Mouse (Mus musculus) leukemia stem cell, adult 10-12 weeks (primary cell): ENCODE measurements around the gene Kat5. TPM values are rescaled to one million over a fixed set of nuclear protein-coding genes. Genes with fewer than 3 reads are reported as not detected.

Experiments used
- polyA plus RNA-seq: library from polyadenylated mRNA; stranded (reverse); fragments of >175 nt; gene quantifications from 2 replicates; pipeline ENCODE4 v1.2.3, GENCODE M21; 2012; ENCODE audit warnings: low replicate concordance

Gene Kat5
- 46.4 and 73.1 TPM in 2 replicates for polyA plus RNA-seq

GRCm38 (mm10) chr19:5609547-5610404, at the start of gene Kat5:
Kat5 (minus strand) TSS chr19:5610237.

GRCm38 (mm10) chr19:5637069-5638047, 27.3 kb upstream of the Kat5 start, which contains the start of gene Rela:
Rela (plus strand) TSS chr19:5637483.

GRCm38 (mm10) chr19:5601752-5602541, 8.1 kb downstream of the Kat5 start, which contains the start of gene Rnaseh2c:
Rnaseh2c (plus strand) TSS chr19:5601873.

GRCm38 (mm10) chr19:5567534-5568469, 42.2 kb downstream of the Kat5 start, which contains the start of gene Ap5b1:
Ap5b1 (plus strand) TSS chr19:5568025.

GRCm38 (mm10) chr19:5560457-5561041, 49.5 kb downstream of the Kat5 start, which contains the start of gene Ovol1:
Ovol1 (minus strand) TSS chr19:5560646.

Other genes with a start within 250 kb of the Kat5 start
- 27.6 and 41.9 TPM in 2 replicates for gene Eif1ad, start 243.5 kb downstream of the Kat5 start, polyA plus RNA-seq
- 57.6 and 104 TPM in 2 replicates for gene Banf1, start 243.1 kb downstream of the Kat5 start, polyA plus RNA-seq
- 72.0 and 110 TPM in 2 replicates for gene Sart1, start 221.5 kb downstream of the Kat5 start, polyA plus RNA-seq
- gene Tsga10ip, start 207.7 kb downstream of the Kat5 start, polyA plus RNA-seq: not detected in 2 replicates
- gene Drap1, start 185.3 kb downstream of the Kat5 start, polyA plus RNA-seq: 179 and 311 TPM in 2 replicates
- 69.5 and 77.3 TPM in 2 replicates for gene AI837181, start 185.1 kb downstream of the Kat5 start, polyA plus RNA-seq
- 22.9 and 39.9 TPM in 2 replicates for gene Fosl1, start 162.7 kb downstream of the Kat5 start, polyA plus RNA-seq
- 11.4 and 13.8 TPM in 2 replicates for gene Ccdc85b, start 152.3 kb downstream of the Kat5 start, polyA plus RNA-seq
- gene Fibp, start 149.6 kb downstream of the Kat5 start, polyA plus RNA-seq: 11.1 and 197 TPM in 2 replicates
- 0.34 and 1.2 TPM in 2 replicates for gene Ctsw, start 141.7 kb downstream of the Kat5 start, polyA plus RNA-seq
- 0.91 and 1.5 TPM in 2 replicates for gene Efemp2, start 136.3 kb downstream of the Kat5 start, polyA plus RNA-seq
- gene Mus81, start 121.8 kb downstream of the Kat5 start, polyA plus RNA-seq: 58.4 and 60.0 TPM in 2 replicates
- 2,530 and 3,476 TPM in 2 replicates for gene Cfl1, start 119.8 kb downstream of the Kat5 start, polyA plus RNA-seq
- gene 1700020D05Rik, start 106.5 kb downstream of the Kat5 start, polyA plus RNA-seq: 0.35 and 0.47 TPM in 2 replicates
- 4.1 and 8.2 TPM in 2 replicates for gene Snx32, start 99.7 kb downstream of the Kat5 start, polyA plus RNA-seq
- gene Ovol1, start 49.6 kb downstream of the Kat5 start, polyA plus RNA-seq: not detected in 2 replicates
- 16.9 and 32.7 TPM in 2 replicates for gene Ap5b1, start 42.2 kb downstream of the Kat5 start, polyA plus RNA-seq
- 248 and 435 TPM in 2 replicates for gene Rnaseh2c, start 8.4 kb downstream of the Kat5 start, polyA plus RNA-seq
- 61.2 and 268 TPM in 2 replicates for gene Rela, start 27.2 kb upstream of the Kat5 start, polyA plus RNA-seq
- gene Sipa1, start 53.5 kb upstream of the Kat5 start, polyA plus RNA-seq: 361 and 570 TPM in 2 replicates
- gene Map3k11, start 78.5 kb upstream of the Kat5 start, polyA plus RNA-seq: 157 and 178 TPM in 2 replicates
- gene Pcnx3, start 78.7 kb upstream of the Kat5 start, polyA plus RNA-seq: 468 and 751 TPM in 2 replicates
- gene Kcnk7, start 94.1 kb upstream of the Kat5 start, polyA plus RNA-seq: 1.1 and 3.7 TPM in 2 replicates
- 268 and 413 TPM in 2 replicates for gene Ehbp1l1, start 116.1 kb upstream of the Kat5 start, polyA plus RNA-seq
- 41.3 and 119 TPM in 2 replicates for gene Fam89b, start 119.4 kb upstream of the Kat5 start, polyA plus RNA-seq
- gene Ltbp3, start 130.7 kb upstream of the Kat5 start, polyA plus RNA-seq: 2.3 and 4.5 TPM in 2 replicates
- 56.3 and 57.0 TPM in 2 replicates for gene Scyl1, start 161.2 kb upstream of the Kat5 start, polyA plus RNA-seq